Mouse (Mus musculus): ENCODE measurements around the gene Sh3gl3.
"Not testable (repeated sequence)": the region's sequence is repeated elsewhere in the genome, so short reads cannot be mapped to it uniquely, and the experiment has no call there.

The Sh3gl3 gene

DNA sequence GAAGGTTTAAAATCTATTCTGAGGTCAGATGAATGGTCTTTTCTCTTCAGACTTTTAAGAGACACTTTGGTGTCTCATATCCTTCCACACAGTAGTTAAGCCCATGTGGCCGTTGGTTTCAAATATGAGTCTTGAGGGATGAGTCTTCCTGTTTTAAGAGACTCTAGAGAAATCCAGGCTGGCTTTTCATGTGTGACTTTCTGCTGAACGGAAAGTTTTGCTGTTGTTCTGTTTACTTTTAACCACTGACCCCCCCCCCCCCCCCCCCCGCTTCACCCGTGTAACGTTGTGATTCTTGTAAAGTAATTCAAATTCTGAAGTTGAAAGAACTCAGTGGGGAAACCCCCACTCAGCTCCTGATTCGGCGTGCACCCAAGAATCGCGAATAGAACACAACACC is 61.8 kb downstream of the Sh3gl3 start:
- no peak for DNase-seq (ENCODE audit: low read depth, low spot score)

GRCm38 (mm10) chr7:82236152-82236898 is 62.7 kb downstream of the Sh3gl3 start:
- no peak for DNase-seq (ENCODE audit: low read depth, low spot score)

DNA sequence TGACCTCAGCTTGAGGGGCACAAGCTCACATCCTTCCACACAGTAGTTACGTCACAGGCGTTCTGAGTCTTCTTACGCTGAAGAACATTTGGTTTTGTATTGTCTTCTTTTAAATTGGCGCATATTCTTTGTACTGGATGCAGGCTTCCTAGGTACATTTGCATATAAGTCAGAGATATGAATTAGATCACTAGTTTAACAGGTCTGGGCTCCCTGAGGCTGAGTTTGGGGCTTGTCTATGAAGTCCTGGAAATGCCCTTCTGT is 63.2 kb downstream of the Sh3gl3 start:
- DNase-seq (ENCODE audit: low read depth, low spot score) = no peak

DNA sequence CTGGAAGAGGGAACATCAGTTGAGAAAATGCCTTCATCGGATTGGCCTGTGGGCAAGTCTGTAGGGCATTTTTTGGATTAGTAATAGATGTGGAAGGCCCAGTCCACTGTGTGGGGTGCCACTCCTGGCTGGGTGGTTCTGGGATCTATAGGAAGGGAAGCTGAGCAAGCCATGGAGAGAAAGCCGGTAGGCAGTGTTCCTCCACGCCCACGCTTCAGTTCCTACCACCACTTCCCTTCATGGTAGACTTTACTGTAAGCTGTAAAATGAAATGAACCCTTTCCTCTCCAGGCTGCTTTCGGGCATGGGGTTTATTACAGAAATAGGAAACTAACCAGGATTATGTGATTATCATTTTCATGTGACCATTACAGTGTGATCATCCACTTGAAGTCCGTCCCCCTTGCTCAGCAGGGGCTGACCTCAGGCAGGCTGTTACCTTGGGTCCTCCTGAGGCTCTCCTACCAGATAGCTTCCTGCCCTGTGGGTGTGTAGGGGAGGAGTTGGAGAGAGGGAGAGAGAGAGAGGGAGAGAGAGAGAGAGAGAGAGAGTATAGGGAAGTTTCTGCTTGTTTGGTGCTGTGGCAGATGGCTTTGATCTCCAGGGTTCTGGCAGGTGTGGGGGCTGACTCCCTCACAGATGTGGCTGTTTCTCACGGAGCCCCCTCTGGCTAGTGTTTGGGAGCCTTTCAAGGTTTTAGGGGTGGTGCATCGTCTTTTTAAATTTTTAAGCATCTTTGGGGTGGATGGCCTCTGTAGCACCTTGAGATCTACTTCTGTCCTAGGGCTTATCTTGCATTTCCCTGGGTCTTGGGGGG is 67.0 kb downstream of the Sh3gl3 start:
- DNase-seq (ENCODE audit: low read depth, low spot score) = no peak

DNA sequence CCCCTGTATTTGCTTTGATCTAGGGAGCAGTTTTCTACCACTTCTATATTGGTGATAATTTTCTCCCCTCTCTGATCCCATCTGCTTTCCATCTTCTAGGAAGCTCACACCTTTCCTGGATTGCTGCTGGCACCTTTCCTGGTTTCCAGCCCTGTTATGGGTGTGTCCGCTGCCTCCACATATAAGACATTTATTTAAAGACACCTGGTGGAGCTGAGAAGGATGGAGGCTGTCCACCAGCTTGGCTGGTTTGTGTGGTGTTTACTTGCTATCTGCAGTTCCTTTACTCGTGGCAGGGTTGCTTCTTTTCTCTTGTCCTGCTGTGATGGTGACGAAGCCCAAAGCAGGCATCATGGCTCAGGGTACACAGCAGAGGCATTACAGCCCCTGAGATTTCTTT is 71.1 kb downstream of the Sh3gl3 start:
- DNase-seq (ENCODE audit: low read depth, low spot score) = peak; percentile 40

GRCm38 (mm10) chr7:82248953-82249695 is 75.5 kb downstream of the Sh3gl3 start:
- peak; percentile 51 for DNase-seq (ENCODE audit: low read depth, low spot score)

GRCm38 (mm10) chr7:82253309-82253708 is 79.7 kb downstream of the Sh3gl3 start:
- DNase-seq (ENCODE audit: low read depth, low spot score) = no peak

DNA sequence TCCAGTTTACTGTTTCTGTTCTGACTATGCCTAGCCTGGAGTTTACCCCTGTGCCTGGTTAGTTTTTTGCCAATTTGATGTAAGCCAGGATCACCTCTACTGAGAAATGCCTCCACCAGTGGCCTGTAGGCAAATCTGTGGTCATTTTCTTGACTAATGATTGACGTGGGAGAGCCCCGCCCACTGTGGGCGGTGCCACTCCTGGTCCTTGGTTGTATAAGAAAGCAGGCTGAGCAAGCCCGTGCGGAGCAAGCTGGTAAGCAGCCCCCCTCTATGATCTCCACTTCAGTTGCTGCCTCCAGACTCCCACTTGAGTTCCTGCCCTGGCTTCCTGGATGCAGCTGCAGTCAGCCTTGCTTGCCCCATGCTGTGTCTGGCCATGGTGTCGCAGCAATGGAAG is 83.3 kb downstream of the Sh3gl3 start:
- no peak for DNase-seq (ENCODE audit: low read depth, low spot score)

- no peak for DNase-seq (ENCODE audit: low read depth, low spot score)
Observed at GRCm38 (mm10) chr7:82257530-82257929, 83.9 kb downstream of the Sh3gl3 start.

DNA sequence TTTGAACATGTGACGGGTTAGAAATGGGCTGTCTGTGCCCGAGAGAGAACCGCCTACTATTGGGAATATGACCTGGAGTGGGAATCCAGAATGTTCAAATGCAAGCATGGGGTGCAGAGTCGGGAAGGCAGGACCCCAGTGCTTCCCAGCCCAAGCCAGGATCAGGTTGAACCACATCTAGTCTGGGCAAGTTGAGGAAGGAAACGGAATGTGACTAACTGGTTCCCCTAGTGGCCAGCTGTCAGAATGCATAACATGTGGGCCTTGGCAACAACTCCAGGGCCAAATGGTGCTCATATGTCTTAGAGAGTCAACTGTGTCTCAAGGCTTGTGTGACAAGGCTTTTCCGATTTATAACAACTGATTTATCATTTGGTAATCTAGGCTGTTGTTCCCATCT is 86.6 kb downstream of the Sh3gl3 start:
- DNase-seq (ENCODE audit: low read depth, low spot score) = no peak

GRCm38 (mm10) chr7:82263141-82263540 is 89.5 kb downstream of the Sh3gl3 start:
- DNase-seq (ENCODE audit: low read depth, low spot score) = no peak

GRCm38 (mm10) chr7:82264119-82264518 is 90.5 kb downstream of the Sh3gl3 start:
- DNase-seq (ENCODE audit: low read depth, low spot score) = no peak

DNA sequence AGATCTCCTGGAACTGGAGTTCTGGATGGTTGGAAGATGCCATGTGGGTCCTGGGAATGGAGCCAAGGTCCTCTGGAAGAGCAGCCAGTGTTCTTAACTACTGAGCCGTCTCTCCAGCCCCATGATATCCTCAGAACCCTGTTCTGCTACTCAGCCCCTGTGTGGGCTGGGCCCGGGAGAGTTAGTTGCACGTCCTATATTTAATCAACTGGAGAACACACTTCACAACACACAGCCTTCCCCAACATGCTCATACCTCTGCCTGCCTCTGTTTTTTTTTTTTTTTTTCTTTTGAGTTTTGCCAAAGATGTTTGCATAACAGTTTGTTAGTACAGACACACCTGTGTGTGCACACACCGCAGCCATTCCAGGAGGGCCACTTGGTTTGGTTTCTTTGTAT is 91.7 kb downstream of the Sh3gl3 start:
- no peak for DNase-seq (ENCODE audit: low read depth, low spot score)

- no peak for DNase-seq (ENCODE audit: low read depth, low spot score)
Observed at GRCm38 (mm10) chr7:82269948-82270347, 96.3 kb downstream of the Sh3gl3 start.

DNA sequence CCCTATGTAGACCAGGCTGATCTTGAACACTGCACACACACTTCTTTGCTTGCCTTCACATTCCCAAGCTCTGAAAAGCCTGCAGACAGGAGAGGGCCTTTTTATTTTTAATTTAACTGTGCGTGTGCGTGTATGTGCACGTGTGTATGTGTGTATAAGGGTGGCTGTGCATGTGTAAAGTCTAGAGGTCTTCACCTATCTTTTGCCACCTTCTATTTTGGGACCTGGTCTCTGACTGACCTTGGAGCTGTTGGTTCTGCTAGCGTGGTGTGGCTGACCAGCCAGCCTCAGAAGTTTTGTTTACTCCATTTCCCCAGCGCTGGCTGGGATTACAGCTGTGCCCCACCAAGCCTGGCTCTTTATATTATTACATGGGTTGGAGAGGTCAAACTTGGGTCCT is 98.1 kb downstream of the Sh3gl3 start:
- no peak for DNase-seq (ENCODE audit: low read depth, low spot score)

DNA sequence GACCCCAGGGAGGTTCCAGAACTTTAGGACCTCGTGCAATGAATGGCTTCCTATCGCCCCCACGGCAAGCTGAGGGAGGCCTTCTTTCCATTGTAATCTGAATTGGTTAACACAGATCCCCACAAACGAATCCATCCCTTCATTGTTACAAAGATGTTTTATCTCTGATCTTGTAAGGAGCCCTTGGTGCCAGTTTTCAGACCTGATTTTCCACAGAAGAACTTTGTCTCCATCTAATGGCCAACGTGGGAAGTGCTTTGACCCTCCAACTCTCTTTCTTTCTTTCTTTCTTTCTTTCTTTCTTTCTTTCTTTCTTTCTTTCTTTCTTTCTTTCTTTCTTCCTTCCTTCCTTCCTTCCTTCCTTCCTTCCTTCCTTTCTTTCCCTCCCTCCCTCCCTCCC is 99.2 kb downstream of the Sh3gl3 start:
- not testable (repeated sequence) for DNase-seq (ENCODE audit: low read depth, low spot score)

DNA sequence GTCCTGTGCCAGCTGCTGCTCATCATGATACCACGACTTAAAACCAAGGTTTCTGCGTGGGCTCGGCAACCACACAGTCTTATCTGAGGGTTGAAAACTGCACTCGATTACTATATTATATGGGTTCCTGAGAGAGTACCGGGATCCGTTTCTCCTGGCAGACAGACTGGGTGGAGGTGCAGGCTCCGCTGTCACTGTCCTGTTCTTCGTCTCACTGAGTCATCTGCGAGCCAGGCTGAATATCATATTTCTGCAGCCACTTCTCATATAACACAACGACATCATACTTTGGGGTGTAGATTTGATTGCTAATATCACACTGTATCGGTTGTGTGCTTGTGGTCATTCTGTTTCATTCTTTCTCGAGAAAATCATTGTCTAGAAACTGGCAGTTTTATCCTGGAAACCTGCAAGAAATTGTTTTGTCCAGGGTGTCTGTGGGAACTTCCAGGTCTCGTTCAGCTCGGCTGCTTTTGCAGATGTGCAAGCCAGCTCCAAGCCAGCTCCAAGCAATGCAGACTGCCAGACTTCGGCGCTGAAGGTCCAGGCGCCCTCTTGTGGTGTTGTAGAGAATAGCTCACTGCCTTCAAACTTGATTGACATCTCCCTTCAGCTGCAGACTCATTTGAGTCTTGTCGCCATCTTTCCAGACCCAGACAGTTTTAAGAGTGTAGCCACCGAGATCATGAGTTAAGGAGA is 100.5 kb downstream of the Sh3gl3 start:
- DNase-seq (ENCODE audit: low read depth, low spot score) = no peak

DNA sequence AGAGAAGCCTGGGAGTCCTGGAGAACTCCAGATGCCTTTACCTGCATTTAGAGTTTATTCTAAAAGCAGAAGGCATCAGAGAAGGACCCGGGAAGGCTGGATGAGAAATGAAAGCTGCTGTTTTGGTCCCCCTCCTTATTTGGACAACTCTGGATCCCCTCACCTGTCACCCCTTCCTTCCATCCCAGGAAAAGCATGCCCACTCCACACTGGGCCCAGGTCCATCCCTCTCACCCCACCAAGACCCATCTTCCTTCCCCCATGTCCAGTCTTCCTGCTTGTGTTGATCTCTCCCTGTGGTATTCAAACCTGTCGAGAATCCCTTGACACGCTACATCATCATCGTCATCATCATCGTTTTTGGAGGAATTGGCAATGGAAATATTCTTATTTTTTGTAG is 101.3 kb downstream of the Sh3gl3 start:
- no peak for DNase-seq (ENCODE audit: low read depth, low spot score)

GRCm38 (mm10) chr7:82275529-82276204 is 102.0 kb downstream of the Sh3gl3 start:
- DNase-seq (ENCODE audit: low read depth, low spot score) = peak; percentile 56

DNA sequence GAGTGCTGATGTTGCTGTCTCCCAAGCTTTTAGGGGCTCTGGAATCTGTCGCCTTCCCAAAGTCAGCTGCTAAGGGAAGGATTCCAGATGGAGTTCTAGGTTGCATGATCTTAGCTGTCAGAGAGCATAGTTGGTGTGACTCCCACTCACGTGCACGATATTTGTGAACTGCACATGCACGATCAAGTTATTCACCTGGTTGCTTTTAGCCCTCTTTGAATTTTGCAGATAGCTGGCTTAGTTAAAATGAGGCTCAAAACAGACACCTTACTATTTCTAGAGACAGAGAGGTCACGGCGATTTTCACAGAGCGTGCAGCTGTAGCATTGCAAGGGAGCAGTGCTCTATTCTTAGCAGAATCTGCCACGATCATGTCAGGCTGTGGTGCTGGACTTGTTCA is 108.4 kb downstream of the Sh3gl3 start:
- DNase-seq (ENCODE audit: low read depth, low spot score) = peak; percentile 29

- peak; percentile 67 for DNase-seq (ENCODE audit: low read depth, low spot score)
Observed at GRCm38 (mm10) chr7:82282464-82282863, 108.8 kb downstream of the Sh3gl3 start.

Measured in telencephalon, adult 2 months (tissue).